Mouse (Mus musculus) adrenal gland, adult 8-10 months (tissue): ENCODE data around the gene Sdad1. TPM values are rescaled to one million over a fixed set of nuclear protein-coding genes. Genes with fewer than 3 reads are reported as not detected.

Experiments used
- DNase-seq: peaks from one replicate; pipeline ENCODE4 v3.0.0; 2022
- total RNA-seq, 4 experiments: library from RNA; stranded (reverse); gene quantifications; 2 replicates each; pipeline ENCODE4 v1.2.4; 2022

The Sdad1 gene
- total RNA-seq, 4 experiments from 2014 or later = 28.0 to 45.8 (median 35.1) TPM

GRCm38 (mm10) chr5:92312046-92312715 is 1.9 kb upstream of the Sdad1 start:
- DNase-seq = peak; percentile 75

GRCm38 (mm10) chr5:92304291-92304690 is 6.0 kb downstream of the Sdad1 start:
- no peak for DNase-seq

GRCm38 (mm10) chr5:92302149-92302840 is 8.0 kb downstream of the Sdad1 start:
- no peak for DNase-seq

- DNase-seq = no peak
Measured at GRCm38 (mm10) chr5:92294525-92294924, 15.8 kb downstream of the Sdad1 start.

GRCm38 (mm10) chr5:92291652-92292414 is 18.4 kb downstream of the Sdad1 start:
- DNase-seq = no peak

GRCm38 (mm10) chr5:92287840-92288239 is 22.4 kb downstream of the Sdad1 start:
- DNase-seq = no peak

- no peak for DNase-seq
Measured at GRCm38 (mm10) chr5:92283107-92283506, 27.2 kb downstream of the Sdad1 start.

- no peak for DNase-seq
Measured at GRCm38 (mm10) chr5:92282571-92282970, 27.7 kb downstream of the Sdad1 start.

GRCm38 (mm10) chr5:92278942-92279537 is 31.2 kb downstream of the Sdad1 start:
- DNase-seq = no peak

- peak; percentile 86 for DNase-seq
Measured at GRCm38 (mm10) chr5:92277437-92278394, 32.6 kb downstream of the Sdad1 start, which contains the start of gene Naaa. Gene Naaa (minus strand): TSS chr5:92278170.

GRCm38 (mm10) chr5:92270496-92270895 is 39.8 kb downstream of the Sdad1 start:
- no peak for DNase-seq

- DNase-seq = peak; percentile 71
Measured at GRCm38 (mm10) chr5:92263761-92264359, 46.4 kb downstream of the Sdad1 start.

GRCm38 (mm10) chr5:92262646-92263045 is 47.6 kb downstream of the Sdad1 start:
- no peak for DNase-seq

- no peak for DNase-seq
Measured at GRCm38 (mm10) chr5:92256218-92256617, 54.1 kb downstream of the Sdad1 start, which contains the start of gene Ppef2. Gene Ppef2 (minus strand): TSS chr5:92256278.

- no peak for DNase-seq
Measured at GRCm38 (mm10) chr5:92254476-92254875, 55.8 kb downstream of the Sdad1 start.

- DNase-seq = no peak
Measured at GRCm38 (mm10) chr5:92252797-92253343, 57.4 kb downstream of the Sdad1 start.

- DNase-seq = no peak
Measured at GRCm38 (mm10) chr5:92252031-92252430, 58.2 kb downstream of the Sdad1 start.

- DNase-seq = no peak
Measured at GRCm38 (mm10) chr5:92248614-92249013, 61.7 kb downstream of the Sdad1 start.

GRCm38 (mm10) chr5:92245483-92245882 is 64.8 kb downstream of the Sdad1 start:
- DNase-seq = no peak

GRCm38 (mm10) chr5:92244900-92245299 is 65.4 kb downstream of the Sdad1 start:
- DNase-seq = no peak

- DNase-seq = no peak
Measured at GRCm38 (mm10) chr5:92240769-92241168, 69.5 kb downstream of the Sdad1 start.
